Mouse (Mus musculus) R1 (cell line): Measurements from ENCODE around the gene Fam71e2.

ENCODE experiments used
- DNase-seq: peaks from one replicate; pipeline ENCODE4 v3.0.0-alpha.2; 2018; ENCODE audit warnings: low read depth, low spot score

Gene Fam71e2

DNA sequence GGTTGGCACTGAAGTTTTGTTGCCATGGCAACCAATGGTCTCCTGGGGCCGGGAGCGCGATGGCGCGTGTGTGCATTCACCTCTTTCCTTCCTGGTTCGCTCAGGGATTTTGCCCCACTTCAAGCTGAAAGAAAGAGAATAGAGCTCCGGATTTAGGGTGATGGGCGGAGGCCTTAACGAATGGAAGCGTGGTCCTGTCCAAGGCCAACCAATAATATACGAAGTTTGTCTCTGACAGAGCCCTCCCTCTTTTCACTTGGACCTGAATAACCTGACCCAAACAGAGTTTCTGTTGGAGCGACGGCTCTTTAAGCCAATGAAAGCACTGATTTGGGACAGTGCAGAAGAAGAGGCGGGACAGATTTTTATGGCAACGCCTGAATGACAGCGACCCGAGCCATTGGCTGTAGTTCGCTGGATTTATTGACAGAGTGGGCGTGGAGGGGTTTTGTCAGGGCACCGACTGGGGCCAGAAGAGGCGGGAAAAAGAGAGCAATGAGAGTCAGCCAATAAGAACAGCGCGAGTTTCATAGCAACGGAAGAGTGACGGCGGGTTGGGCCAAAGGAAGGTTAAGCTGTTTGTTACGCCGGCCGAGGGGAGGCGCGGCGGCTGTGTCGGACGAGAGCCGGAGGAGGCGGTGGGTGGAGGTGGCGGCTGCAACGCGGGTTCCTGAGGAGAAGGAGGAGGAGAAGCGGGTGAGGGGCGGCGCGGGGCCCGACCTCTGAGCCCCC lies 31.4 kb downstream of the Fam71e2 start, which contains the start of gene Kmt5c:
Gene Kmt5c, plus strand, starts transcription at position 572 of the 732 bp plus-strand sequence.
- DNase-seq = peak; percentile 100

DNA sequence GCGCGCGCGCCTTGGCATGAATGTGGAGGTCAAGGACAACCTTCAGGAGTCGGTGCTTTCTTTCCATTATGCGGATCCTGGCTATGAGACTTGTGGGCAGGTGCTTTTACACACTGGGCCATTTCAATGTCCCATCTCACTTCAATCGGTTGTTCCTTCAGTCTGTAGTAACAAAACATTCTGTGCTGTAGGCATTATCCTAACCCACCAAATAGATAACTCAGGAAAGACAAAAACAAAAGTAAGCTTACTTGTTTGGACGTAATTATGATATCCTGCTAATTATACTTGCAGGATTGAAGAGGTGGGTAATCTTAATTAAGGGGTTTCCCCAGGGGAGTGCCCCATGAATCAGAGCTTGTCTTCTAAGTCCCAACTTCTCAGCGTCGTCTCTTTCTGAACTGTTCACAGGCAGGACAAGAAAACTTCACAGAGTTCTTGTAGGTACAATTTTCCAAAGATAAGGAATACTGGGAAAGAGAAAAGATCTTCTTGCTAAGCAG lies 32.0 kb downstream of the Fam71e2 start:
- no peak for DNase-seq

DNA sequence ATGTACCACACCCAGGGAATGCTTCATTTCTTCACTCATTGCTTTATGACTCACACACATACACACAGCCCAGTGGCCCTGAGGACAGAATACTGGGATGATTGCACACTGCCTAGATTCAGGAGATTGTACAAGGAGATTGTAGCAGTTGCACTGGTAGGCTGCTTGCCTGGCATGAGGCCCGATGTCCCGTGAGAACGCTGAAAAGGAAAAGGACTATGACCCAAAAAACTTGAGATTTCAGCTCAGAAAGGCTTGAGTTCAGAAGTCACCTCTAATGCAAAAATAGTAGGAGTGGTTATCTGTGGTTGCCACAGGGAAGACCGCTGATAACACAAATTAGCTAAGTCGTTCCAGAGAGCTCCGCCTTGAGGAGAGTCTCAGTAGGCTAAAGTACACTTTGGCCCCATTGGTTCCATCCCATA lies 38.1 kb downstream of the Fam71e2 start:
- DNase-seq = no peak

DNA sequence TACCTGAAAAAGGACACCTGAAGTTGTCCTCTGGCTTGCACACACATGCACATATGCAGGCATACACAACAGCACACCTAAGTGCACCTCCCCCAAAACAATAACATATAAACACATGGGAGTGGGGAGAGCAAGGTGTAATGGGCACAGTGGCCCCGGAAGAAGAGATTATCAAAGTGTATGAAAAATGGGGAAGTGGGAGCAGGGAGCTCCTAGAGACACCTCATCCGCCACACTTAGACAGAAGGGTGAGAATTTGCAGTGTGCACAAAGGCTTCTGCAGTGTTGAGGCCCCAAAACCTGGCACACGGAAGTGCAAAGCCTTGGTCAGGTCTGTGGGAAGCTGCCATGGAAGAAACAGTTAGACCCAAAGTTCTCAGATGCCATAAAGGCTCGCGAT lies 40.0 kb downstream of the Fam71e2 start:
- no peak for DNase-seq

DNA sequence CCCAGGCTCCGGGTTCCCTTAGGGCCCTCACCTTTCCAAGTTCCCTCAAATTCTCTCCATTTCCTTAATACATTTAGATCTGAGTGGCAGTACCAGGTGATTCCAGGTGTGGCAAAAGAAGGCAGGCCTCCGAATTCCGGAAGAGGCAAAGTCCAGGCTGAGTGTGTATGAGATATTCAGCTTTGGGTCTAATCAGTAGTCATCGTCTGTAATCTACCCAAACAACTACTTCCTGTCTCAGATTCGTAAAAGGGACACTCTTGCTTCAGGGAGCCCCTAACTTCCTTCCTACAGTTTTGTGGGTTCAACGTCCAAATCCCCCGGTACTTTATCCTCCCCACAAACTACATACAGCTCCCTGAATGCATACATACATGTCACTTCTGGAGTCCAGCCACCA lies 45.9 kb downstream of the Fam71e2 start, which contains the start of gene Tmem150b:
Gene Tmem150b, minus strand, starts transcription at position 81 of the 400 bp plus-strand sequence.
- DNase-seq = no peak

DNA sequence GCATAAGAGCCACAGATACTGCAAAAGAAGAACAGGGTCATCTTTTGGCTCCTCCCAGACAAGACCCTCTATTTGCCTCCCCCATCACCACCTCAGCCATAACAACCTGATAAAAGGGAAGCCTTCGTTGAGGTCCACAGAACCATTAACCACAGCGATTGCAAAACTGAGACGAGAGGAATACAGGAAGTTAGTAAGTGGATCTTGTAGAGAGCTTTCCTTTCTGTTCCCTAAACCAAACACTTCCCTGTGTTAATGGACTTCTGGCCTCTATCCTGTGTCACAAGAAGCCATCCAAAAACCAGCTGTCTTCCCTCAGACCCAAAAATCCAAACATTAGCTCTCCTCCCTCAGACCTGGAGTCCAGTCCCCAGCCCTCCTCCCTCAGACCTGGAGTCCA lies 46.7 kb downstream of the Fam71e2 start:
- no peak for DNase-seq

DNA sequence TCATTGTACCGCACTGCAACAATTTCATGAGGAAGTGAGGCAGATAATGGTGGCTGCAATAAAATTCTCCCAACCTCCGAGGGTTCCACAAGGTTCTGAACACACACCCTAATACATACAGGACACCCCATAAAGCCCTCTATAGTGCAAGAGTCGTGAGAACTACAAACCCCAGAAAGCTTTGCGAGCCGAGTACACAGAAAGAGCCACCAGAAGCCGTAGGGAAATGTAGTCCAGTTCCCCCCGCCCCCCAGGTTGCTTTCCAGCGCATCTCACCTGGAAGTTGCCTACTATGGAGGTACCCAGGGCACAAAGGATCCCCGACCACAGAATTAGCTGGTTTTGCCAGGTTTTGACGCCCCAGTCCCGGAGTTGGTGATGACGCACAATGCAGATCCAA lies 47.6 kb downstream of the Fam71e2 start:
- DNase-seq = no peak

DNA sequence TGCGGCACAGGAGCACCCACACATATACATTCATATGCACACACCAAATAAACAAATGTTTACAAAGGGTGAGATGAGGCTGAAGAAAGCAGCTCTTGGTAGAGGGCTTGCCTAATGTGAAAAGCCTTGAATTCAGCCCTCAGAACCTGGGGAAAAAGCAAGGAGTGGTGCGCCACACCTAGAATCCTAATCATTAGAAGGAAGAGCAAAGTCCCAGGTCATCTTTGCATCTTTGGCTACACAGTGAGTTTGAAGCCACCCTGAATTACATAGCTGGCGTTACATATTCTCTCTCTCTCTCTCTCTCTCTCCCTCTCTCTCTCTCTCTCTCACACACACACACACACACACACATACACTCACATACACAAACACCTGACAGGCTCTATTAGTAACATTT lies 51.8 kb downstream of the Fam71e2 start:
- no peak for DNase-seq

DNA sequence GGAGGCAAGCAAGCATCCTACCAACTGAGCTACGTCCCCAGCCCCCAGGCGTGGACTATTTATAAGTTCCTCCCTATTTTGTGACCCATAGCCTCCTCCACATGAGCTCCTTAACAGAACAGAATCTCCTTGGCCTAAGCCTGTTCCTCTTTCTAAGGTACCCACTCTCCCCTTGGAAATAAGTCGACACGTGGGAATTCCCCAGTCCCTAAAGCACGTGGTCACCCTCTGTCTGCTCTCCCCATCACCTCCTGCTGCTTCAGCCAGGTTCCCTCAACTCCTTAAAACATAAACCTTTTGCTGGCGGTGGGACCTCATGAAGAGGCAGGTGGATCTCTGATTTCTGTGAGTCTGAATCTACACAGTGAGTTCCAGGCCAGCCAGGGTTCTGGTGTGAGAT lies 54.1 kb downstream of the Fam71e2 start:
- peak; percentile 30 for DNase-seq

DNA sequence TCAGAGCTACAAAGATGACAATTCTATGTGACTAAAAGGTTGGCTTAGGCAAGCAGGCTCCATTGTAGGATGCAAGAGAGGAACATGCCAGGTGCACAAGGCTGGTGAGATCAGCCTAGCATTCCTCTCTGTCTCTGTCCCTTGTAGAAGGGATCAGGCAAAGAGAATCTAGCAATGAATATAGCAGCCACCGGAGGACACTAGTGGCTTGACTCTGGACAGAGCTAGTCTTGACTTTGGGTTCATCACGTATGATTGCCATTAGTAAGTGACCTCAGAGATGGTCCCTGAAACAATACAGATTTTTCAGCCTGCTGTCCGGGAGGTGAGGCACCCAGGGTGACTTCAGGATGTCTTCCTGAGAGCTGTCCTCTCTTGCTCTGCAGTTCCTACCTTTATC lies 58.5 kb downstream of the Fam71e2 start:
- no peak for DNase-seq

DNA sequence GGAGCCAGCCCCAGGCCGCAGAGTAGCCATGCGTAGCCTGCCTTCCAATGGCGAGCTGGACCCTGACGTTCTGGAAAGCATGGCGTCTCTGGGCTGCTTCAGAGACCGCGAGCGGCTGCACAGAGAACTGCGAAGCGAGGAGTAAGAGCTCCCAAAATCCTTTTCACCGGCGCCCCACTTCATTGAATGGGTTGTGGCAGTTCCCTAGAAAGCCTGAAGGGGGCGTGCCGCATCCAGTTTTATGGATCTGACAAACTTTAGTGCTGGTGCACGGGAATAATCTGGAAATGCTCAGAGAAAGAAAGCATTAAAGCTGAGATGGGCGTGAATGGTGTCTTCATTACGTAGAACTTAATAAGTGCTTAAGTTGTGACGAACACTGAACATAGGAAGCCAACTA lies 66.0 kb downstream of the Fam71e2 start:
- DNase-seq = peak; percentile 88
